Mouse (Mus musculus) v-Abl transformed pro-B cells (cell line): ENCODE measurements around the gene Ptpn18.

ENCODE experiments used
- in situ Hi-C, 2 experiments: fragments of 400-800 bp; cut with MboI; formaldehyde crosslinking; loops; one replicate each; pipeline ENCODE4 v1.15.1; 2025; ENCODE audit not compliant: unreplicated experiment in 2 of 2

Gene Ptpn18

GRCm38 (mm10) chr1:34462766-34463165 is 3.2 kb downstream of the Ptpn18 start:
- in situ Hi-C loops = loop anchor here in 1 of 2 experiments (25.0 kb wide), 2 partner anchors 375 to 450 kb away; partner anchors contain the start of genes Fam168b and Plekhb2

- in situ Hi-C loops = loop anchor here in 1 of 2 experiments (25.0 kb wide), 2 partner anchors 373 to 452 kb away; partner anchors contain the start of genes Fam168b and Plekhb2
These were observed 4.8 kb downstream of the Ptpn18 start for GRCm38 (mm10) chr1:34464310-34464817.

- in situ Hi-C loops = loop anchor here in 1 of 2 experiments (25.0 kb wide), 2 partner anchors 372 to 453 kb away; partner anchors contain the start of genes Fam168b and Plekhb2
These were observed 5.9 kb downstream of the Ptpn18 start for GRCm38 (mm10) chr1:34465445-34465844.

- in situ Hi-C loops = loop anchor here in 1 of 2 experiments (25.0 kb wide), 2 partner anchors 369 to 456 kb away; partner anchors contain the start of genes Fam168b and Plekhb2
These were observed 8.5 kb downstream of the Ptpn18 start for GRCm38 (mm10) chr1:34468051-34468450.

GRCm38 (mm10) chr1:34468500-34468899 is 8.9 kb downstream of the Ptpn18 start:
- in situ Hi-C loops = loop anchor here in 1 of 2 experiments (25.0 kb wide), 2 partner anchors 369 to 456 kb away; partner anchors contain the start of genes Fam168b and Plekhb2

GRCm38 (mm10) chr1:34469801-34470200 is 10.2 kb downstream of the Ptpn18 start:
- in situ Hi-C loops = loop anchor here in 1 of 2 experiments (25.0 kb wide), 2 partner anchors 368 to 458 kb away; partner anchors contain the start of genes Fam168b and Plekhb2

- in situ Hi-C loops = loop anchor here in 1 of 2 experiments (25.0 kb wide), 2 partner anchors 365 to 460 kb away; partner anchors contain the start of genes Fam168b and Plekhb2
These were observed 13.1 kb downstream of the Ptpn18 start for GRCm38 (mm10) chr1:34472427-34473300.

- in situ Hi-C loops = loop anchor here in 1 of 2 experiments (25.0 kb wide), 1 partner anchor 1808 kb away; no protein-coding TSS in a partner anchor
These were observed 19.5 kb downstream of the Ptpn18 start for GRCm38 (mm10) chr1:34478891-34479655.

- in situ Hi-C loops = loop anchor here (5.0 to 25.0 kb wide), 2 partner anchors 44 to 1806 kb away; partner anchors contain the start of genes Ccdc115 (in 1 of the 2) and Imp4 (in 1 of the 2)
These were observed 21.2 kb downstream of the Ptpn18 start for GRCm38 (mm10) chr1:34480801-34481200.

- in situ Hi-C loops = loop anchor here (5.0 to 25.0 kb wide), 2 partner anchors 45 to 1805 kb away; partner anchors contain the start of genes Ccdc115 (in 1 of the 2) and Imp4 (in 1 of the 2)
These were observed 22.5 kb downstream of the Ptpn18 start for GRCm38 (mm10) chr1:34481920-34482669.

- in situ Hi-C loops = loop anchor here (5.0 to 25.0 kb wide), 2 partner anchors 47 to 1803 kb away; partner anchors contain the start of genes Ccdc115 (in 1 of the 2) and Imp4 (in 1 of the 2)
These were observed 24.9 kb downstream of the Ptpn18 start for GRCm38 (mm10) chr1:34484470-34484869.

- in situ Hi-C loops = loop anchor here in 1 of 2 experiments (5.0 to 25.0 kb wide), 2 partner anchors 43 to 1802 kb away; no protein-coding TSS in a partner anchor
These were observed 26.1 kb downstream of the Ptpn18 start for GRCm38 (mm10) chr1:34485461-34486188.

GRCm38 (mm10) chr1:34487383-34487782 is 27.8 kb downstream of the Ptpn18 start:
- in situ Hi-C loops = loop anchor here in 1 of 2 experiments (5.0 to 25.0 kb wide), 2 partner anchors 45 to 1800 kb away; no protein-coding TSS in a partner anchor

GRCm38 (mm10) chr1:34489852-34490541 is 30.4 kb downstream of the Ptpn18 start:
- in situ Hi-C loops = loop anchor here in 1 of 2 experiments (5.0 to 25.0 kb wide), 2 partner anchors 48 to 1797 kb away; no protein-coding TSS in a partner anchor

GRCm38 (mm10) chr1:34491480-34491879 is 31.9 kb downstream of the Ptpn18 start:
- in situ Hi-C loops = loop anchor here in 1 of 2 experiments (25.0 kb wide), 1 partner anchor 1796 kb away; no protein-coding TSS in a partner anchor

GRCm38 (mm10) chr1:34502991-34503390 is 43.4 kb downstream of the Ptpn18 start:
- in situ Hi-C loops = loop anchor here in 1 of 2 experiments (25.0 kb wide), 1 partner anchor 359 kb away; no protein-coding TSS in a partner anchor

- in situ Hi-C loops = loop anchor here in 1 of 2 experiments (25.0 kb wide), 1 partner anchor 357 kb away; no protein-coding TSS in a partner anchor
These were observed 45.7 kb downstream of the Ptpn18 start for GRCm38 (mm10) chr1:34505307-34505706.
